Mouse (Mus musculus) CH12.LX (cell line): ENCODE results near the gene Pus7l. TPM values are rescaled to one million over a fixed set of nuclear protein-coding genes. Genes with fewer than 3 reads are reported as not detected.

Experiments used
- DNase-seq: peaks from one replicate; pipeline ENCODE4 v3.0.0-alpha.2; 2013; ENCODE audit errors: extremely low read depth
- H3K27ac ChIP-seq: 2 replicates; pipeline ENCODE4 v1.5.1; 2012; ENCODE audit warnings: low read depth, mild to moderate bottlenecking, control low read depth, moderate library complexity; ENCODE audit not compliant: insufficient read depth
- H3K27me3 ChIP-seq: replicated peaks from 2 replicates; pipeline ENCODE3; 2012; ENCODE audit warnings: inconsistent platforms
- H3K36me3 ChIP-seq, 2 experiments: replicated peaks in 1 of 2; 2 replicates each; pipeline versions ENCODE3 to v1.6.1; 2012; ENCODE audit warnings: inconsistent platforms in 1 of 2, low read length in 1 of 2, mild to moderate bottlenecking in 1 of 2, mixed read lengths in 1 of 2, moderate library complexity in 1 of 2; ENCODE audit not compliant: control insufficient read depth in 1 of 2, insufficient read depth in 1 of 2
- H3K4me1 ChIP-seq, 2 experiments: 2 replicates each; pipeline ENCODE4 v1.6.1; 2012; ENCODE audit warnings: inconsistent platforms in 1 of 2, moderate library complexity in 1 of 2; ENCODE audit not compliant: insufficient read depth in 2 of 2, control insufficient read depth in 1 of 2
- H3K4me2 ChIP-seq: 2 replicates; pipeline ENCODE4 v1.6.1; 2012; ENCODE audit warnings: low read depth, mild to moderate bottlenecking, control low read depth; ENCODE audit not compliant: poor library complexity, insufficient read depth, severe bottlenecking
- H3K4me3 ChIP-seq, 3 experiments: fragments of 150-350 bp in 1 of 3; sonication (generic) in 1 of 3; replicated peaks in 1 of 3; 2 replicates each; pipeline versions ENCODE3 to v1.5.1; 2011 to 2012; ENCODE audit warnings: low read depth in 2 of 3, low read length in 2 of 3, mild to moderate bottlenecking in 2 of 3, moderate library complexity in 2 of 3, control low read depth in 1 of 3, improper control_type of control experiment in 1 of 3, inconsistent platforms in 1 of 3, mixed read lengths in 1 of 3; ENCODE audit not compliant: poor library complexity in 1 of 3
- H3K79me2 ChIP-seq: replicated peaks from 2 replicates; pipeline ENCODE4 v1.6.1; 2012; ENCODE audit warnings: mild to moderate bottlenecking, moderate library complexity; ENCODE audit not compliant: control insufficient read depth, poor library complexity, insufficient read depth, severe bottlenecking; ENCODE audit errors: extremely low read depth
- H3K9ac ChIP-seq: 2 replicates; pipeline ENCODE4 v1.6.1; 2012; ENCODE audit warnings: low read depth, mild to moderate bottlenecking, control low read depth, moderate library complexity; ENCODE audit not compliant: insufficient read depth
- H3K9me3 ChIP-seq: replicated peaks from 2 replicates; pipeline ENCODE3; 2012; ENCODE audit warnings: low read length, inconsistent platforms, mixed read lengths
- BHLHE40 ChIP-seq: IDR thresholded peaks from 2 replicates; pipeline ENCODE4 v1.6.1; 2011; ENCODE audit warnings: mild to moderate bottlenecking, low read depth, low read length, improper control_type of control experiment
- CHD1 ChIP-seq: IDR thresholded peaks from 2 replicates; pipeline ENCODE4 v1.6.1; 2012; ENCODE audit warnings: low read depth, low read length, improper control_type of control experiment, inconsistent platforms
- CTCF ChIP-seq, 2 experiments: IDR thresholded peaks in 1 of 2; conservative IDR thresholded peaks in 1 of 2; 2 replicates each; pipeline ENCODE4 v1.5.1; 2011 to 2012; ENCODE audit warnings: low read depth in 2 of 2, low read length in 2 of 2, improper control_type of control experiment in 1 of 2, inconsistent platforms in 1 of 2, mild to moderate bottlenecking in 1 of 2, moderate library complexity in 1 of 2
- E2F4 ChIP-seq: IDR thresholded peaks from 2 replicates; pipeline ENCODE4 v1.6.1; 2011; ENCODE audit warnings: low read depth, low read length, improper control_type of control experiment; ENCODE audit not compliant: insufficient replicate concordance
- EP300 ChIP-seq: IDR thresholded peaks from 2 replicates; pipeline ENCODE4 v1.6.1; 2011; ENCODE audit warnings: low read length, improper control_type of control experiment
- ETS1 ChIP-seq: conservative IDR thresholded peaks from 2 replicates; pipeline ENCODE4 v1.6.1; 2012; ENCODE audit warnings: low read depth, mild to moderate bottlenecking, inconsistent platforms, low read length, improper control_type of control experiment, moderate library complexity
- GABPA ChIP-seq: IDR thresholded peaks from 2 replicates; pipeline ENCODE4 v1.6.1; 2012; ENCODE audit warnings: low read depth, low read length, improper control_type of control experiment, inconsistent platforms; ENCODE audit not compliant: insufficient replicate concordance
- IRF4 ChIP-seq: IDR thresholded peaks from 2 replicates; pipeline ENCODE4 v1.6.1; 2014; ENCODE audit warnings: low read depth, mild to moderate bottlenecking, inconsistent platforms, low read length, improper control_type of control experiment
- JUND ChIP-seq: conservative IDR thresholded peaks from 2 replicates; pipeline ENCODE4 v1.6.1; 2011; ENCODE audit warnings: low read depth, low read length, improper control_type of control experiment
- KAT2A ChIP-seq: IDR thresholded peaks from 2 replicates; pipeline ENCODE4 v1.6.1; 2012; ENCODE audit warnings: low read length, improper control_type of control experiment, inconsistent platforms; ENCODE audit not compliant: insufficient replicate concordance
- MAFK ChIP-seq: IDR thresholded peaks from 2 replicates; pipeline ENCODE4 v1.6.1; 2011; ENCODE audit warnings: low read length, improper control_type of control experiment; ENCODE audit not compliant: insufficient replicate concordance
- MAX ChIP-seq: IDR thresholded peaks from 2 replicates; pipeline ENCODE4 v1.6.1; 2011; ENCODE audit warnings: low read length, improper control_type of control experiment
- MAZ ChIP-seq: IDR thresholded peaks from 2 replicates; pipeline ENCODE4 v1.6.1; 2012; ENCODE audit warnings: low read depth, mild to moderate bottlenecking, inconsistent platforms, low read length, improper control_type of control experiment, moderate library complexity
- MEF2A ChIP-seq: IDR thresholded peaks from 2 replicates; pipeline ENCODE4 v1.6.1; 2014; ENCODE audit warnings: low read depth, mild to moderate bottlenecking, inconsistent platforms, low read length, improper control_type of control experiment, borderline replicate concordance
- MXI1 ChIP-seq: IDR thresholded peaks from 2 replicates; pipeline ENCODE4 v1.6.1; 2011; ENCODE audit warnings: mild to moderate bottlenecking, low read depth, low read length, improper control_type of control experiment
- MYC ChIP-seq: IDR thresholded peaks from 2 replicates; pipeline ENCODE4 v1.6.1; 2011; ENCODE audit warnings: low read depth, mild to moderate bottlenecking, improper control_type of control experiment, low read length
- NELFE ChIP-seq: IDR thresholded peaks from 2 replicates; pipeline ENCODE4 v1.6.1; 2011; ENCODE audit warnings: low read depth, low read length, improper control_type of control experiment
- PAX5 ChIP-seq: IDR thresholded peaks from 2 replicates; pipeline ENCODE4 v1.6.1; 2012; ENCODE audit warnings: low read length, inconsistent platforms, mixed read lengths
- POLR2A ChIP-seq: IDR thresholded peaks from 2 replicates; pipeline ENCODE4 v1.6.1; 2011; ENCODE audit warnings: low read depth, mild to moderate bottlenecking, improper control_type of control experiment, low read length
- RAD21 ChIP-seq: IDR thresholded peaks from 2 replicates; pipeline ENCODE4 v1.6.1; 2011; ENCODE audit warnings: low read depth, mild to moderate bottlenecking, low read length, improper control_type of control experiment, moderate library complexity
- RCOR1 ChIP-seq: conservative IDR thresholded peaks from 2 replicates; pipeline ENCODE4 v1.6.1; 2012; ENCODE audit warnings: low read depth, mild to moderate bottlenecking, inconsistent platforms, low read length, improper control_type of control experiment
- SIN3A ChIP-seq: IDR thresholded peaks from 2 replicates; pipeline ENCODE4 v1.6.1; 2012; ENCODE audit warnings: low read length, improper control_type of control experiment, inconsistent platforms
- SMC3 ChIP-seq: IDR thresholded peaks from 2 replicates; pipeline ENCODE4 v1.6.1; 2011; ENCODE audit warnings: low read depth, low read length, improper control_type of control experiment
- TBP ChIP-seq: conservative IDR thresholded peaks from 2 replicates; pipeline ENCODE4 v1.6.1; 2011; ENCODE audit warnings: low read depth, low read length, improper control_type of control experiment
- TCF12 ChIP-seq: IDR thresholded peaks from 2 replicates; pipeline ENCODE4 v1.6.1; 2014; ENCODE audit warnings: low read depth, mild to moderate bottlenecking, inconsistent platforms, low read length, improper control_type of control experiment
- UBTF ChIP-seq: IDR thresholded peaks from 2 replicates; pipeline ENCODE4 v1.6.1; 2012; ENCODE audit warnings: low read depth, mild to moderate bottlenecking, inconsistent platforms, low read length, improper control_type of control experiment, moderate library complexity
- USF1 ChIP-seq: IDR thresholded peaks from 2 replicates; pipeline ENCODE4 v1.6.1; 2014; ENCODE audit warnings: low read depth, mild to moderate bottlenecking, inconsistent platforms, low read length, improper control_type of control experiment
- USF2 ChIP-seq: conservative IDR thresholded peaks from 2 replicates; pipeline ENCODE4 v1.6.1; 2011; ENCODE audit warnings: low read depth, low read length, improper control_type of control experiment
- ZC3H11A ChIP-seq: IDR thresholded peaks from 2 replicates; pipeline ENCODE4 v1.6.1; 2012; ENCODE audit warnings: low read depth, mild to moderate bottlenecking, inconsistent platforms, low read length, improper control_type of control experiment
- ZKSCAN1 ChIP-seq: IDR thresholded peaks from 2 replicates; pipeline ENCODE4 v1.6.1; 2012; ENCODE audit warnings: low read depth, inconsistent platforms, low read length, improper control_type of control experiment, borderline replicate concordance
- ZNF384 ChIP-seq: IDR thresholded peaks from 2 replicates; pipeline ENCODE4 v1.6.1; 2012; ENCODE audit warnings: low read depth, low read length, improper control_type of control experiment, inconsistent platforms
- dilution Hi-C: fragments of 300-500 bp; cut with MboI; formaldehyde crosslinking; loops from 2 replicates; pipeline ENCODE4 v1.14.3; 2020; ENCODE audit warnings: low sequenced_read_pairs; ENCODE audit not compliant: extremely low pct_unique_long_range_greater_than_20kb, extremely low pct_ligation_motif_present
- in situ Hi-C: fragments of 300-500 bp; cut with MboI; formaldehyde crosslinking; loops from 3 replicates; pipeline ENCODE4 v1.14.3; 2019; ENCODE audit warnings: low sequenced_read_pairs, low pct_ligation_motif_present, low pct_unique_long_range_greater_than_20kb, mixed read lengths
- polyA plus RNA-seq: library from polyadenylated mRNA; unstranded; fragments of >175 nt; gene quantifications from 2 replicates; pipeline ENCODE4 v1.2.1, GENCODE M21; 2012; ENCODE audit warnings: low read depth; ENCODE audit not compliant: insufficient read length
- total RNA-seq, 2 experiments: library from RNA; depleted of rRNA; stranded (reverse); fragments of 300-350 nt in 1 of 2; fragments of >200 nt in 1 of 2; gene quantifications; 2 replicates each; pipeline ENCODE4 v1.2.3; 2012 to 2014

Gene Pus7l
- total and polyA plus RNA-seq, 3 experiments = 14.8 to 16.9 (median 15.2) TPM

GRCm38 (mm10) chr15:94520205-94520900, 23.0 kb downstream of the Pus7l start:
- in situ Hi-C loops = no loop called here

GRCm38 (mm10) chr15:94517913-94518491, 25.3 kb downstream of the Pus7l start:
- dilution Hi-C loops = no loop called here
- H3K4me1 ChIP-seq = no peaks in the 10 kb centered on the region
- H3K4me2 ChIP-seq = no peak overlapping the region
- no peak overlapping the region for H3K9ac ChIP-seq
- H3K27me3 ChIP-seq = no peaks in the 10 kb centered on the region
- in situ Hi-C loops = no loop called here
- H3K27ac ChIP-seq = no peak overlapping the region
- TF ChIP-seq MXI1 = no peak
- TF ChIP-seq BHLHE40 = no peak
- no peak for TF ChIP-seq POLR2A
- no peak for TF ChIP-seq RCOR1
- TF ChIP-seq TBP = no peak
- TF ChIP-seq JUND = no peak
- no peak for TF ChIP-seq EP300
- TF ChIP-seq SMC3 = no peak
- TF ChIP-seq CTCF (conservative IDR thresholded peaks at IDR 0.05 in 1 of 2, IDR thresholded peaks at IDR 0.05 in 1 of 2; ENCODE audit: low read depth in 2 of 2, low read length in 2 of 2) = no peak
- TF ChIP-seq MAZ = no peak
- no peak for TF ChIP-seq ZKSCAN1
- no peak for TF ChIP-seq UBTF
- TF ChIP-seq PAX5 = no peak
- TF ChIP-seq CHD1 = no peak
- no peak for TF ChIP-seq RAD21
- TF ChIP-seq ZC3H11A = no peak
- no peak for TF ChIP-seq MEF2A
- TF ChIP-seq E2F4 = no peak
- no peaks in the 10 kb centered on the region for H3K79me2 ChIP-seq
- DNase-seq = no peak
- peaks cover 3 to 8% of the 10 kb centered on the region in 2 experiments for H3K36me3 ChIP-seq
- no peak overlapping the region for H3K4me3 ChIP-seq
- no peaks in the 10 kb centered on the region for H3K9me3 ChIP-seq

More at GRCm38 (mm10) chr15:94520205-94520900, 23.0 kb downstream of the Pus7l start:
- Histone ChIP-seq H3K27me3 (no peaks in the 10 kb centered on the region), H3K79me2 (no peaks in the 10 kb centered on the region), H3K36me3 (peaks cover 16 to 30% of the 10 kb centered on the region in 2 experiments), H3K4me3 (no peak overlapping the region), H3K9me3 (no peaks in the 10 kb centered on the region), H3K27ac (no peak overlapping the region)
- dilution Hi-C loops = no loop called here
- no peak for TF ChIP-seq ZNF384
- TF ChIP-seq CTCF (conservative IDR thresholded peaks at IDR 0.05 in 1 of 2, IDR thresholded peaks at IDR 0.05 in 1 of 2; ENCODE audit: low read depth in 2 of 2, low read length in 2 of 2) = peak in 1 of 2 experiments; percentile 93; a peak in 2 of 4 replicates
- peak; percentile 58; the same call in 1 of the 2 replicates for TF ChIP-seq SIN3A
- TF ChIP-seq TCF12 = no peak
- TF ChIP-seq POLR2A = no peak
- peak; percentile 100 for TF ChIP-seq RAD21
- no peak for TF ChIP-seq USF1
- TF ChIP-seq JUND = peak; percentile 67
- TF ChIP-seq KAT2A = no peak
- no peak for TF ChIP-seq ZKSCAN1
- TF ChIP-seq SMC3 = peak; percentile 89
- no peak for TF ChIP-seq MAZ
- TF ChIP-seq GABPA = no peak
- TF ChIP-seq USF2 = no peak
- no peak for TF ChIP-seq ETS1
- TF ChIP-seq IRF4 = no peak
- TF ChIP-seq MAFK = peak; percentile 72
- TF ChIP-seq NELFE = peak; percentile 38; the same call in 1 of the 2 replicates
- TF ChIP-seq MYC = peak; percentile 68; the same call in 1 of the 2 replicates
- TF ChIP-seq ZC3H11A = peak; percentile 78
- 0 out of 2 replicates have a peak, but pooled peaks have one; percentile 8 for TF ChIP-seq BHLHE40
- TF ChIP-seq MAX = peak; percentile 54; the same call in 1 of the 2 replicates
- TF ChIP-seq, all 38 proteins: peak for 11
- peak; percentile 77 for DNase-seq
- Histone ChIP-seq H3K4me2 (no peak overlapping the region), H3K9ac (no peak overlapping the region), H3K4me1 (no peaks in the 10 kb centered on the region)
